ENCODE assay signal across 8 mouse cellular contexts in genomic region chr10:121432635-121433280, GRCm38 (mm10). TPM values are rescaled to one million over a fixed set of nuclear protein-coding genes. Genes with fewer than 3 reads are reported as not detected.
DNase-seq lines count a peak whose midpoint lies in the region; ATAC-seq and TF ChIP-seq lines count a peak whose summit lies in the region.

No protein-coding gene starts in this region.

- no peaks in the 10 kb centered on the region for H3K36me3 ChIP-seq in megakaryocyte, embryonic 14.5 days (replicated peaks; ENCODE audit: low read length)
- H3K36me3 ChIP-seq in heart, embryonic 15.5 days, result no peaks in the 10 kb centered on the region
- no peaks in the 10 kb centered on the region for H3K36me3 ChIP-seq in lung, postnatal 0 days (ENCODE audit: insufficient read depth, low read length)

- DNase-seq in adrenal gland, postnatal 10 days, result peak; percentile 37
- no peak for DNase-seq in adrenal gland, postnatal 14 days
- DNase-seq in lung, postnatal 0 days (ENCODE audit: low spot score), result peak; percentile 58
- DNase-seq in right cerebral cortex, postnatal 14 days, result no peak
- no peak for DNase-seq in right cerebral cortex, postnatal 25 days

- peak overlapping the region; percentile 79 for H3K4me3 ChIP-seq in megakaryocyte, embryonic 14.5 days (replicated peaks)
- H3K4me3 ChIP-seq in heart, embryonic 15.5 days, result no peak overlapping the region
- H3K4me3 ChIP-seq in lung, postnatal 0 days (ENCODE audit: low read depth, low read length), result no peak overlapping the region

- peak overlapping the region; percentile 10; the same call in 1 of the 2 replicates for H3K9ac ChIP-seq in heart, embryonic 15.5 days
- H3K9ac ChIP-seq in lung, postnatal 0 days (replicated peaks; ENCODE audit: low read depth), result peak overlapping the region; percentile 16; the same call in 1 of the 2 replicates

- H3K27me3 ChIP-seq in megakaryocyte, embryonic 14.5 days (replicated peaks), result peaks cover 23% of the 10 kb centered on the region
- no peaks in the 10 kb centered on the region for H3K27me3 ChIP-seq in heart, embryonic 15.5 days
- H3K27me3 ChIP-seq in lung, postnatal 0 days (replicated peaks; ENCODE audit: insufficient read depth, low read length), result no peaks in the 10 kb centered on the region

- 22% methylated on average over 16 of the region's 16 CpGs for WGBS in heart, embryonic 15.5 days
- 27% methylated on average over 16 of the region's 16 CpGs for WGBS in lung, postnatal 0 days

- TF ChIP-seq CTCF in lung, postnatal 0 days (IDR thresholded peaks at IDR 0.05), result no peak

- peak overlapping the region; percentile 93 for H3K27ac ChIP-seq in heart, embryonic 15.5 days
- peak overlapping the region; percentile 92 for H3K27ac ChIP-seq in lung, postnatal 0 days (ENCODE audit: low read length)

- H3K4me2 ChIP-seq in heart, embryonic 15.5 days, result peak overlapping the region; percentile 44
- peak overlapping the region; percentile 36 for H3K4me2 ChIP-seq in lung, postnatal 0 days (replicated peaks; ENCODE audit: low read depth, low read length)

- no peaks in the 10 kb centered on the region for H3K9me3 ChIP-seq in megakaryocyte, embryonic 14.5 days
- no peaks in the 10 kb centered on the region for H3K9me3 ChIP-seq in heart, embryonic 15.5 days (replicated peaks)
- no peaks in the 10 kb centered on the region for H3K9me3 ChIP-seq in lung, postnatal 0 days (ENCODE audit: low read length)

- peaks cover 56% of the 10 kb centered on the region for H3K4me1 ChIP-seq in megakaryocyte, embryonic 14.5 days
- peaks cover 92% of the 10 kb centered on the region for H3K4me1 ChIP-seq in heart, embryonic 15.5 days (replicated peaks)
- H3K4me1 ChIP-seq in lung, postnatal 0 days (ENCODE audit: insufficient read depth, low read depth, low read length), result peaks cover 62% of the 10 kb centered on the region

- TF ChIP-seq EP300 in lung, postnatal 0 days (IDR thresholded peaks at IDR 0.05), result 0 out of 2 replicates have a peak, but pooled peaks have one; percentile 12

- no peak for ATAC-seq in megakaryocyte, adult 5-6 weeks (ENCODE audit: poor library complexity, severe bottlenecking)
- ATAC-seq in heart, embryonic 15.5 days (replicated peaks; ENCODE audit: insufficient number of reproducible peaks, insufficient read depth, low FRiP score, low read depth), result no peak
- peak; percentile 8; the same call in 1 of the 2 replicates for ATAC-seq in lung, postnatal 0 days

RNA-seq across cellular contexts. Expression of gene Rassf3, which starts 43.4 kb away (rescaled TPM):
- total RNA-seq in adrenal gland, postnatal 10 days (2021), result 10 to 100 TPM; 47.9 to 49.1 TPM
- total RNA-seq in adrenal gland, postnatal 14 days (2021), result 40.1 and 41.1 TPM in 2 replicates
- polyA plus RNA-seq in megakaryocyte, embryonic 14.5 days (2012; ENCODE audit: insufficient read depth, low replicate concordance), result 1.9 TPM in 1 of 2 replicates, not detected in the other
- 65.7 and 65.8 TPM in 2 replicates for total RNA-seq in megakaryocyte, adult 5-6 weeks (2015)
- 56.4 and 56.8 TPM in 2 replicates for total RNA-seq in megakaryocyte, adult 5-6 weeks (2017)
- polyA plus RNA-seq in heart, embryonic 15.5 days (2015; fragmentation: Nextera tagmentation; extraction: Ambion mirVana), result 20.9 and 22.2 TPM in 2 replicates
- polyA plus RNA-seq in lung, postnatal 0 days (2015; fragmentation: Nextera tagmentation; extraction: Ambion mirVana), result 22.9 and 26.4 TPM in 2 replicates

Comparison
In these comparisons a context has a peak if more than half of its experiments do, and no peak if none do; other contexts are left out.
1. DNase-seq: peak in adrenal gland, postnatal 10 days (single experiment) and lung, postnatal 0 days (single experiment); none in adrenal gland, postnatal 14 days (single experiment), right cerebral cortex, postnatal 14 days (single experiment) and right cerebral cortex, postnatal 25 days (single experiment).